Mouse (Mus musculus) lung, embryonic 14.5 days (tissue): ENCODE data around the gene Mthfd2l. TPM values are rescaled to one million over a fixed set of nuclear protein-coding genes. Genes with fewer than 3 reads are reported as not detected.

Experiments
- ATAC-seq: fragments of 200-750 bp; cut with Nextera tagmentation; 2 replicates; pipeline ENCODE4 v1.8.0; 2017; ENCODE audit warnings: mild to moderate bottlenecking, moderate TSS enrichment, moderate library complexity; ENCODE audit not compliant: insufficient read depth
- DNase-seq: peaks from one replicate; pipeline ENCODE4 v3.0.0-alpha.2; 2015
- H3K27ac ChIP-seq: fragments of 300-500 bp; sonication (generic); 2 replicates; pipeline ENCODE4 v1.5.1; 2014; ENCODE audit warnings: low read depth, mild to moderate bottlenecking, moderate library complexity
- H3K27me3 ChIP-seq: fragments of 300-500 bp; sonication (generic); 2 replicates; pipeline ENCODE4 v1.6.1; 2014; ENCODE audit warnings: low read length, control low read depth; ENCODE audit not compliant: insufficient read depth
- H3K36me3 ChIP-seq: fragments of 300-500 bp; sonication (generic); 2 replicates; pipeline ENCODE4 v1.6.1; 2014; ENCODE audit warnings: control low read depth; ENCODE audit not compliant: insufficient read depth
- H3K4me1 ChIP-seq: fragments of 300-500 bp; sonication (generic); 2 replicates; pipeline ENCODE4 v1.6.1; 2014; ENCODE audit warnings: antibody characterized with exemption, control low read depth; ENCODE audit not compliant: insufficient read depth
- H3K4me2 ChIP-seq: fragments of 300-500 bp; sonication (generic); 2 replicates; pipeline ENCODE4 v1.6.1; 2014; ENCODE audit warnings: mild to moderate bottlenecking
- H3K4me3 ChIP-seq: fragments of 300-500 bp; sonication (generic); 2 replicates; pipeline ENCODE4 v1.5.1; 2014; ENCODE audit warnings: low read depth, low read length
- H3K9ac ChIP-seq: fragments of 300-500 bp; sonication (generic); 2 replicates; pipeline ENCODE4 v1.6.1; 2014
- H3K9me3 ChIP-seq: fragments of 300-500 bp; sonication (generic); 2 replicates; pipeline ENCODE4 v1.6.1; 2016; ENCODE audit warnings: low read depth, low read length, control low read depth
- CTCF ChIP-seq: IDR thresholded peaks from 2 replicates; pipeline ENCODE4 v1.5.1; 2016; ENCODE audit warnings: antibody characterized with exemption, low read depth
- WGBS: fragments of 180-500 bp; shearing (Covaris S2); extraction: QIAGEN DNeasy Blood & Tissue Kit; methylation state at CpG from one replicate; pipeline ENCODE4 v1.1.7; 2014; 5-methylcytosine and 5-hydroxymethylcytosine counted together
- polyA plus RNA-seq: library from polyadenylated mRNA; unstranded; fragments of >200 nt; fragmentation: Nextera tagmentation; extraction: Ambion mirVana; gene quantifications from 2 replicates; pipeline ENCODE4 v1.2.1, GENCODE M21; 2014

Gene Mthfd2l
- polyA plus RNA-seq, 1 experiment from 2014 or later = 51.2 TPM

GRCm38 (mm10) chr5:90977244-90977643, 46.3 kb downstream of the Mthfd2l start:
- peak; percentile 63 for TF ChIP-seq CTCF
- Histone ChIP-seq H3K4me2 (no peak overlapping the region), H3K4me3 (no peak overlapping the region), H3K9me3 (no peaks in the 10 kb centered on the region), H3K4me1 (no peaks in the 10 kb centered on the region), H3K27ac (no peak overlapping the region), H3K27me3 (no peaks in the 10 kb centered on the region), H3K9ac (no peak overlapping the region), H3K36me3 (peaks cover 3% of the 10 kb centered on the region; the same call in 1 of the 2 replicates)
- no peak for ATAC-seq
- 79% methylated on average over 4 of the region's 4 CpGs for WGBS
- DNase-seq = peak; percentile 88

DNA sequence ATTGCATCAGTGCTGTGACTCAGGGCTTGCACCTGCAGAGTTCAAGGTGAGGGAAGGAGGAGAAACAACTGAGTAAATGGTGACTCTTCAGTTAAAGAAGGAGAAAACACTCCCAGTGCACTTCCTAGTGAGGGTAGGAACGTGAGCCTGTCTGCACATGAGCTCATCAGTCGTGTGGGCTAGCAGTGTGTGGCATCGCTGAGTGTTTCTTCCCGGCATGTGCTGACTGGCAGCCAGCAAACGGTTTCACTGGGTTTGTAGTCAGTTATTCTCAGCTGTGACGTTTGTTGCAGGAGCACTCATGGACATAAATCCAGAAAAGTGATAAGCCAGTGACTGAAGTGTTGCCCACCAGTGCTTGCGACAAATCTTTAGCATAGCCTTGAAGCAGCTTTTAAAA, 49.4 kb downstream of the Mthfd2l start:
- Histone ChIP-seq H3K9ac (no peak overlapping the region), H3K36me3 (no peaks in the 10 kb centered on the region), H3K27ac (no peak overlapping the region), H3K4me2 (no peak overlapping the region), H3K4me3 (no peak overlapping the region), H3K9me3 (no peaks in the 10 kb centered on the region), H3K27me3 (no peaks in the 10 kb centered on the region), H3K4me1 (no peaks in the 10 kb centered on the region)
- DNase-seq = no peak
- no peak for ATAC-seq
- WGBS = 74% methylated on average over 7 of the region's 7 CpGs
- TF ChIP-seq CTCF = no peak

DNA sequence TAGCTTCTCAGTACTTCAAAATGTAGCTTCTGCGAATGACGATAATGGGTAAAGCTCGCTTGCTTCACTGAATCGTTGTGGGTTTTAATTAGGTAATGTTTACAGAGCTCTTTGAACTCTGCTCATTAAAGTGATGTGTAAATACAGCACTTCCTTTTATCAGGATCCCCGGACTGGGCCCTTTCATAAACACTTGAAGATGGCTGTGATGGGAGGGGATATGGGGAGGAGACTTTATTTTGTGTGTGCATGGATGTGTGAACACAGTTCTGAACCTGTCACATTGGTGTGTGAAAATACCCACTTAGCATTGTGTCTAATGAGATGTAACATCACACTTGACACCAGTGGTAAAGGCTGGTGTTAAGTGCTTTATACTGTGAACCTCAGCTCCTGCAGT, 56.7 kb downstream of the Mthfd2l start:
- no peak overlapping the region for H3K9ac ChIP-seq
- no peak overlapping the region for H3K27ac ChIP-seq
- ATAC-seq = no peak
- WGBS = 26% methylated on average over 5 of the region's 5 CpGs
- H3K9me3 ChIP-seq = no peaks in the 10 kb centered on the region
- no peaks in the 10 kb centered on the region for H3K36me3 ChIP-seq
- H3K4me2 ChIP-seq = no peak overlapping the region
- peak; percentile 4 for DNase-seq
- TF ChIP-seq CTCF = no peak
- no peaks in the 10 kb centered on the region for H3K4me1 ChIP-seq
- H3K4me3 ChIP-seq = no peak overlapping the region
- H3K27me3 ChIP-seq = no peaks in the 10 kb centered on the region

DNA sequence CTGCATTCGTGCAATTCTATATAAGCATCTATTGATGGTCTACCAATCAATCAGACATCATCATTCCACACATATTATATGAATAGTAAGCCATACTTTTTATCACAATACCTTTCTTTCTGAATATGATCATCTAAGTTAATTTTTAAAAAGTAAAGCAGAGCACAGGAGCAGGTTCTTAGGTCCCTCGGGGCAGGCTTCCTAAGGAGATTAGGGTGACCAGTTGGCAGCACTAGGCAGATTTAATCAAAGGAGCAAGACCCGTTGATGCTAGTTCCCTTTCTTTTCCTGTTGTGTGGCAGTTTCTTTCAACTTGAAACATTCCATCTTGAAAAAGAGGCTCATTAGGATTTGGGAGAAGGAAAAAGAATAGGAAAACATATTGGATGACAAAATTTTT, 57.2 kb downstream of the Mthfd2l start:
- 72% methylated on average over 3 of the region's 3 CpGs for WGBS
- no peaks in the 10 kb centered on the region for H3K9me3 ChIP-seq
- H3K36me3 ChIP-seq = no peaks in the 10 kb centered on the region
- H3K27me3 ChIP-seq = no peaks in the 10 kb centered on the region
- H3K9ac ChIP-seq = no peak overlapping the region
- no peaks in the 10 kb centered on the region for H3K4me1 ChIP-seq
- no peak overlapping the region for H3K4me2 ChIP-seq
- ATAC-seq (no peak), DNase-seq (no peak)
- no peak overlapping the region for H3K27ac ChIP-seq
- no peak for TF ChIP-seq CTCF
- no peak overlapping the region for H3K4me3 ChIP-seq

GRCm38 (mm10) chr5:90988592-90988991, 57.7 kb downstream of the Mthfd2l start:
- Histone ChIP-seq H3K4me2 (no peak overlapping the region), H3K4me1 (no peaks in the 10 kb centered on the region), H3K36me3 (no peaks in the 10 kb centered on the region), H3K27me3 (no peaks in the 10 kb centered on the region), H3K4me3 (no peak overlapping the region), H3K27ac (no peak overlapping the region), H3K9ac (no peak overlapping the region), H3K9me3 (no peaks in the 10 kb centered on the region)
- DNase-seq = no peak
- ATAC-seq = no peak
- WGBS = 80% methylated on average over 4 of the region's 4 CpGs
- no peak for TF ChIP-seq CTCF

GRCm38 (mm10) chr5:90999942-91000341, 69.0 kb downstream of the Mthfd2l start:
- H3K9me3 ChIP-seq = no peaks in the 10 kb centered on the region
- H3K36me3 ChIP-seq = no peaks in the 10 kb centered on the region
- H3K9ac ChIP-seq = no peak overlapping the region
- H3K4me3 ChIP-seq = no peak overlapping the region
- H3K4me2 ChIP-seq = no peak overlapping the region
- no peaks in the 10 kb centered on the region for H3K4me1 ChIP-seq
- H3K27ac ChIP-seq = no peak overlapping the region
- 91% methylated on average over 8 of the region's 8 CpGs for WGBS
- DNase-seq (no peak), ATAC-seq (no peak)
- no peak for TF ChIP-seq CTCF
- H3K27me3 ChIP-seq = no peaks in the 10 kb centered on the region

- no peak for TF ChIP-seq CTCF
- Histone ChIP-seq H3K4me2 (no peak overlapping the region), H3K9ac (no peak overlapping the region), H3K4me1 (no peaks in the 10 kb centered on the region), H3K36me3 (no peaks in the 10 kb centered on the region), H3K27me3 (no peaks in the 10 kb centered on the region), H3K4me3 (no peak overlapping the region), H3K27ac (no peak overlapping the region), H3K9me3 (no peaks in the 10 kb centered on the region)
- DNase-seq (no peak), ATAC-seq (no peak)
- WGBS = 71% methylated on average over 10 of the region's 10 CpGs
Measured at GRCm38 (mm10) chr5:91015216-91015615, 84.3 kb downstream of the Mthfd2l start.

- ATAC-seq (no peak), DNase-seq (no peak)
- H3K27me3 ChIP-seq = no peaks in the 10 kb centered on the region
- no peak overlapping the region for H3K9ac ChIP-seq
- WGBS = 80% methylated on average over 8 of the region's 8 CpGs
- no peak overlapping the region for H3K4me3 ChIP-seq
- no peaks in the 10 kb centered on the region for H3K36me3 ChIP-seq
- no peaks in the 10 kb centered on the region for H3K4me1 ChIP-seq
- H3K9me3 ChIP-seq = no peaks in the 10 kb centered on the region
- no peak overlapping the region for H3K4me2 ChIP-seq
- TF ChIP-seq CTCF = no peak
- H3K27ac ChIP-seq = no peak overlapping the region
Measured at GRCm38 (mm10) chr5:91023114-91023513, 92.2 kb downstream of the Mthfd2l start.
